Mouse (Mus musculus) ovary, adult 18-20 months (tissue): ENCODE measurements at regions not wholly inside any gene's neighbourhood (a gene's known extent, or its start where the extent isn't known, plus 50 kb on each side); places are given as distances from the start of the nearest gene placed in this dataset.

Experiments used
- DNase-seq: peaks from one replicate; pipeline ENCODE4 v3.0.0; 2022; ENCODE audit warnings: low spot score, mixed read lengths

- DNase-seq: no peak
Measured at GRCm38 (mm10) chr14:78372102-78372501, 64.3 kb upstream of the Tnfsf11 start.

GRCm38 (mm10) chr14:78368881-78369280 is 61.0 kb upstream of the Tnfsf11 start:
- DNase-seq: no peak

GRCm38 (mm10) chr14:78364822-78365221 is 57.0 kb upstream of the Tnfsf11 start:
- DNase-seq: no peak

GRCm38 (mm10) chr14:78363123-78363522 is 55.3 kb upstream of the Tnfsf11 start:
- no peak for DNase-seq
